Mouse (Mus musculus) midbrain, embryonic 16.5 days (tissue): Measurements from ENCODE around the gene Ak9. TPM values are rescaled to one million over a fixed set of nuclear protein-coding genes. Genes with fewer than 3 reads are reported as not detected.
A peak's percentile ranks its signal among the peaks of the same experiment; 100 is the strongest.

Source experiments
- ATAC-seq: fragments of 200-750 bp; cut with Nextera tagmentation; 2 replicates; pipeline ENCODE4 v1.8.0; 2017; ENCODE audit warnings: moderate TSS enrichment
- H3K27ac ChIP-seq: fragments of 300-500 bp; sonication (generic); 2 replicates; pipeline ENCODE4 v1.5.1; 2014; ENCODE audit warnings: mild to moderate bottlenecking, low read length, mixed read lengths
- H3K27me3 ChIP-seq: fragments of 300-500 bp; sonication (generic); 2 replicates; pipeline ENCODE4 v1.6.1; 2014; ENCODE audit warnings: low read depth, low read length, mixed read lengths; ENCODE audit not compliant: control insufficient read depth, insufficient read depth
- H3K36me3 ChIP-seq: fragments of 300-500 bp; sonication (generic); 2 replicates; pipeline ENCODE4 v1.6.1; 2014; ENCODE audit warnings: mild to moderate bottlenecking, low read length, moderate library complexity, mixed read lengths; ENCODE audit not compliant: control insufficient read depth, insufficient read depth
- H3K4me1 ChIP-seq: fragments of 300-500 bp; sonication (generic); 2 replicates; pipeline ENCODE4 v1.6.1; 2014; ENCODE audit warnings: mild to moderate bottlenecking, low read length, mixed read lengths; ENCODE audit not compliant: control insufficient read depth, insufficient read depth
- H3K4me2 ChIP-seq: fragments of 300-500 bp; sonication (generic); 2 replicates; pipeline ENCODE4 v1.6.1; 2014; ENCODE audit warnings: mild to moderate bottlenecking, low read length, mixed read lengths
- H3K4me3 ChIP-seq: fragments of 300-500 bp; sonication (generic); 2 replicates; pipeline ENCODE4 v1.5.1; 2014; ENCODE audit warnings: low read depth, mild to moderate bottlenecking, low read length, moderate library complexity, mixed read lengths
- H3K9ac ChIP-seq: fragments of 300-500 bp; sonication (generic); 2 replicates; pipeline ENCODE4 v1.6.1; 2014; ENCODE audit warnings: low read depth, low read length, mixed read lengths
- H3K9me3 ChIP-seq: fragments of 300-500 bp; sonication (generic); replicated peaks from 2 replicates; pipeline ENCODE4 v1.6.1; 2014; ENCODE audit warnings: mild to moderate bottlenecking, low read length, mixed read lengths; ENCODE audit not compliant: control insufficient read depth, poor library complexity, severe bottlenecking
- WGBS: fragments of 180-500 bp; shearing (Covaris S2); extraction: QIAGEN DNeasy Blood & Tissue Kit; methylation state at CpG from one replicate; pipeline ENCODE4 v1.1.7; 2014; 5-methylcytosine and 5-hydroxymethylcytosine counted together
- polyA plus RNA-seq: library from polyadenylated mRNA; unstranded; fragments of >200 nt; fragmentation: Nextera tagmentation; extraction: Ambion mirVana; gene quantifications from 2 replicates; pipeline ENCODE4 v1.2.1, GENCODE M21; 2015

Gene Ak9
- polyA plus RNA-seq, 1 experiment from 2014 or later = 0.28 TPM

GRCm38 (mm10) chr10:41473782-41474468, 170.1 kb downstream of the Ak9 start:
- no peak overlapping the region for H3K27ac ChIP-seq
- no peak overlapping the region for H3K9ac ChIP-seq
- WGBS = 81% methylated on average over 6 of the region's 6 CpGs
- H3K4me3 ChIP-seq = no peak overlapping the region
- no peak for ATAC-seq
- no peaks in the 10 kb centered on the region for H3K36me3 ChIP-seq
- no peak overlapping the region for H3K4me2 ChIP-seq
- H3K9me3 ChIP-seq = no peaks in the 10 kb centered on the region
- no peaks in the 10 kb centered on the region for H3K27me3 ChIP-seq
- H3K4me1 ChIP-seq = peaks cover 8% of the 10 kb centered on the region; the same call in 1 of the 2 replicates

DNA sequence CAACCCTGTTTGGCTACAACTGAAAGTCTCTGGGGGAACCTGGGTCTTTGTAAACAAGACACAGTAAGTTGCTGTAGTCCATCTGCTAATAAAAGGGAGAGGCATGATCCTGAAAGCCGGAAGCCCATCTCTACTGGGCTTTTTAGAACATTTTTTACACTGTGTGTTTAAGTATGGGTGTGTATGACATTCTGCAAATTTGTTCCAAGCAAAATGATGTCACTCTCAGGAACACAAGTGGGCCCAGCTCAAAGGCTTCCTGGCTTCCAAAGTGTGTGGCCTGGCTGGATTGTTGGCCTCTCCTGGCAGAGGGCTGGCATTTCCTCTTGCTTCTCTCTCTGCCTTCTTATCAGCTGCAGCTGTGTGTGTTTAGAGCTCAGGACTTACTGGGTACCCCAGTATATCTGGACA, 171.2 kb downstream of the Ak9 start:
- no peak for ATAC-seq
- Histone ChIP-seq H3K9me3 (no peaks in the 10 kb centered on the region), H3K27ac (no peak overlapping the region), H3K4me3 (no peak overlapping the region), H3K36me3 (no peaks in the 10 kb centered on the region), H3K9ac (no peak overlapping the region), H3K4me1 (peaks cover 8% of the 10 kb centered on the region; the same call in 1 of the 2 replicates), H3K4me2 (no peak overlapping the region), H3K27me3 (no peaks in the 10 kb centered on the region)
- 84% methylated on average over 1 of the region's 1 CpGs for WGBS

GRCm38 (mm10) chr10:41476171-41477017, 172.6 kb downstream of the Ak9 start, which contains the start of gene Mical1:
TSS of gene Mical1 (plus strand) at chr10:41476314.
- Histone ChIP-seq H3K27me3 (no peaks in the 10 kb centered on the region), H3K27ac (peak within 1 kb of the TSS; percentile 73), H3K4me2 (peak within 1 kb of the TSS; percentile 98), H3K36me3 (no peaks in the 10 kb centered on the region), H3K4me1 (peaks cover 8% of the 10 kb centered on the region; the same call in 1 of the 2 replicates), H3K9ac (peak within 1 kb of the TSS; percentile 78), H3K9me3 (no peaks in the 10 kb centered on the region), H3K4me3 (peak within 1 kb of the TSS; percentile 55)
- ATAC-seq = peak; percentile 68
- under 1% methylated on average over 34 of the region's 35 CpGs for WGBS

- H3K36me3 ChIP-seq = no peaks in the 10 kb centered on the region
- H3K27ac ChIP-seq = peak overlapping the region; percentile 73
- ATAC-seq = peak; percentile 47
- peak overlapping the region; percentile 98 for H3K4me2 ChIP-seq
- H3K9me3 ChIP-seq = no peaks in the 10 kb centered on the region
- no peaks in the 10 kb centered on the region for H3K27me3 ChIP-seq
- peak overlapping the region; percentile 55 for H3K4me3 ChIP-seq
- H3K9ac ChIP-seq = peak overlapping the region; percentile 78
- peaks cover 8% of the 10 kb centered on the region; the same call in 1 of the 2 replicates for H3K4me1 ChIP-seq
- 0% methylated on average over 9 of the region's 9 CpGs for WGBS
Measured at GRCm38 (mm10) chr10:41477018-41477277, 173.2 kb downstream of the Ak9 start.

DNA sequence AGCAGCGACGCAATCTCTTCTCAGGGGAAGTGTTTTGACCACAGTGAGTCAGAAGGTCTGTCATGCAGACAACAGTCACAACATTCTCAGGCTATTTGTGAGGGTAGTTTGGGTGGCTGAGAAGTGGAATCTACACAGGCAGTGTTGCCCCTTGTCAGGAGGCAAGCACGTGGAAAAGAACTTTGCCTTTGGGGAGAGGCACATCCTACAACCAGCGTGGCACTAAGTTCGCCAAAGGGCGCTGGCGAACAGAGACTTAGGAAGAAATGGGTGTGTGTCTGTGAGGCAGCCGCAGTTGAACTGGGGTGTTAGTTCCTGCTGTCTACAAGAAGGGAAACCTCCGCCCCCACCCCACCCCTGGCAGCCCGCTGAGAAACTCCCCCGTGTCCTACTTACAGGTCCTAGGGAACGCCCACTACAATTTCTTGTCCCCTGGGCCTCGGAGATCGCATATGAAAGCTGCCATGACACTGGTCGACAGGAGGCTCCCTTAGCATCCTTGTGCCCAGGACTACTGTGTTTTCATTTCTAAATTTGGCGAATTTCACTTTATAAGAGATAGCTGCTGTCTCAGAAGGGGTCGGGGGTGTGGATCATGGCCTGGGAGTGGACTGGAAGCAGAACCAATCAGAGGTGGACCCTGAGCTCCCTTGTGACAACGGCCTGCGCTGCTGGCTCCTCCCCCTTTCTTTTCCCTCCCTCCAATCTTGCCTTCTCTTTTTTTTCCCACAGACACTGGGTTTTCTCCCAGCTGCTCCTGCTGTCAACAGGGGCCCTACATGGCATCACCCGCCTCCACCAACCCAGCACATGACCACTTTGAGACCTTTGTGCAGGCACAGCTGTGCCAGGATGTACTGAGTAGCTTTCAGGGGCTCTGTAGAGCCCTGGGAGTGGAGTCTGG, 173.8 kb downstream of the Ak9 start:
- H3K4me1 ChIP-seq = peaks cover 8% of the 10 kb centered on the region; the same call in 1 of the 2 replicates
- peak overlapping the region; percentile 78 for H3K9ac ChIP-seq
- no peaks in the 10 kb centered on the region for H3K27me3 ChIP-seq
- 2% methylated on average over 20 of the region's 20 CpGs for WGBS
- ATAC-seq = peak; percentile 62
- no peaks in the 10 kb centered on the region for H3K36me3 ChIP-seq
- peak overlapping the region; percentile 73 for H3K27ac ChIP-seq
- no peaks in the 10 kb centered on the region for H3K9me3 ChIP-seq
- peak overlapping the region; percentile 98 for H3K4me2 ChIP-seq
- H3K4me3 ChIP-seq = peak overlapping the region; percentile 55

DNA sequence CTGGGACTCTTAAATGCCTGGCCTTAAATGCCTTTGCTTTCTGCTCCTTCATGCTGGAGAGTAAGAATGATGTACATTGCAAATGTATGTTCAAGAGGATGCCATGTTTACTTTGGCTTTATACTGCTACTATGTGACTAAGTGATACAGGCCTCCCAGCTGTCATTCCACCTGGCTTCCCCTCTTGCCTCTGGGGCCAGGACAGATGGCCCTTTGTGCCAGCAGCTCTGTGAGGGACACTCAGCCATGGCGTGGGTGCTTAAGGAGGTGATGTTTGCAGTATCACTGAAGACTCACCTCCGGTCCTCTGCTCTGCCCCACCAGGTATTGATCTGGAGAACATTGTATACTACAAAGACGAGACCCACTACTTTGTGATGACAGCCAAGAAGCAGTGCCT, 176.2 kb downstream of the Ak9 start:
- Histone ChIP-seq H3K27me3 (no peaks in the 10 kb centered on the region), H3K4me1 (peaks cover 8% of the 10 kb centered on the region; the same call in 1 of the 2 replicates), H3K4me3 (no peak overlapping the region), H3K36me3 (no peaks in the 10 kb centered on the region), H3K9ac (no peak overlapping the region), H3K27ac (no peak overlapping the region), H3K4me2 (no peak overlapping the region), H3K9me3 (no peaks in the 10 kb centered on the region)
- ATAC-seq = no peak
- 85% methylated on average over 3 of the region's 3 CpGs for WGBS

DNA sequence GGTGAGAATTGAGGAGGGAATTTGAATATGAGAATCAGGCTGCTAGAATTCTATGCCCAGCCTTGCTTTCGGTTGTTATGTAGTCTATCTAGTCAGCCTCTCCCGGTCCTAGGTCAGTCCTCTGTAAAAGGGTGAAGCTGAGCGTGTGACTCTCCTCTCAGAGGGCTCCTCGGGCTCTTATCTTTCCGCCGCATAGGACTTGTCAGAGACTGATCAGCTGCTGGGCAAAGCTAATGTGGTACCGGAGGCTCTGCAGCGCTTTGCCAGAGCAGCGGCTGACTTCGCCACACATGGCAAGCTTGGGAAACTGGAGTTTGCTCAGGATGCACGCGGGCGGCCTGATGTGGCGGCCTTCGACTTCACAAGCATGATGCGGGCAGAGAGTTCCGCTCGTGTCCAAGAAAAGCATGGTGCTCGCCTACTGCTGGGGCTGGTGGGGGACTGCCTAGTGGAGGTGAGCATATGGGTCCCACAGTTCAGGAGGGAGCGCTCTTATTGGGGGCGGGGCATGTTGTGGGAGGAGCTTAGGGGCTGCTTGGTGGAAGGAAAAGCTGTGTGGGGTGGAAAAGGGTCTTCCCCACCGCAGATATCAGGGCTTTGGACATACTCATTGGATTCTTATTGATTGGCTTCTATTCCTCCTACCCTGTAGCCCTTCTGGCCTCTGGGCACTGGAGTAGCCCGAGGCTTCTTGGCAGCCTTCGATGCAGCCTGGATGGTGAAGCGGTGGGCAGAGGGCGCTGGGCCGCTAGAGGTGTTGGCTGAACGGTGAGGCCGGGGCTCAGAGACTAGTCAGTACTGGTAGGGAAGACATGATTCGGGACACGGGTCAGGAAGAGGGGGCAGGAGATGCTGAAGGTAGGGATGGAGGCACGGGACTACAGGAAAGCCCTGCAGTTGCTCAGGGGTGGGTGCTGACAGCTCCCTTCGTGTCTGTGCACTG, 177.4 kb downstream of the Ak9 start:
- no peak overlapping the region for H3K4me2 ChIP-seq
- H3K27ac ChIP-seq = no peak overlapping the region
- peaks cover 4% of the 10 kb centered on the region; the same call in 1 of the 2 replicates for H3K4me1 ChIP-seq
- no peak overlapping the region for H3K9ac ChIP-seq
- 72% methylated on average over 33 of the region's 33 CpGs for WGBS
- no peak overlapping the region for H3K4me3 ChIP-seq
- H3K9me3 ChIP-seq = no peaks in the 10 kb centered on the region
- no peak for ATAC-seq
- H3K36me3 ChIP-seq = no peaks in the 10 kb centered on the region
- no peaks in the 10 kb centered on the region for H3K27me3 ChIP-seq

DNA sequence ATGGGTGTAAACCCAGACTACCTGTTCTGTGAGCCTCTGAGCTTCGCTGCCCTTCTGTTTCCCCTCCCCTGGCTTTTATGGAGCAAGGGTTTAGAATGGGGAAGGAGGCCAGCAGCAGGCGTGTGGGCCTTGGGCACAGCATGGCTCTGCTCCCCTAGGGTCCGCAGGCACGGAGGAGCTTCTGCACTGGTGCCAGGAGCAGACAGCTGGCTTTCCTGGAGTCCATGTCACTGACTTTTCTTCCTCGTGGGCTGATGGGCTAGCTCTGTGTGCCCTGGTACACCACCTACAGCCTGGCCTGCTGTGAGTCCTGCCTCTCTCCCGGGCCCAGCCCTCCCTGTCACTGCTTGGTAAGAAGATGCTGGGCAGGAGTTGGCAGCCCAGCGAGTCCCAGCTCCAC, 178.7 kb downstream of the Ak9 start:
- no peaks in the 10 kb centered on the region for H3K27me3 ChIP-seq
- no peaks in the 10 kb centered on the region for H3K4me1 ChIP-seq
- no peak overlapping the region for H3K4me2 ChIP-seq
- ATAC-seq = no peak
- 76% methylated on average over 7 of the region's 7 CpGs for WGBS
- no peak overlapping the region for H3K27ac ChIP-seq
- no peak overlapping the region for H3K4me3 ChIP-seq
- H3K9ac ChIP-seq = no peak overlapping the region
- no peaks in the 10 kb centered on the region for H3K9me3 ChIP-seq
- H3K36me3 ChIP-seq = no peaks in the 10 kb centered on the region
